Mouse (Mus musculus): ENCODE data around the gene Thrap3. TPM values are rescaled to one million over a fixed set of nuclear protein-coding genes. Genes with fewer than 3 reads are reported as not detected.
"Not testable (repeated sequence)": the region's sequence is repeated elsewhere in the genome, so short reads cannot be mapped to it uniquely, and the experiment has no call there.

Gene Thrap3
- polyA plus RNA-seq, 1 experiment from 2014 or later, result 143 TPM

DNA sequence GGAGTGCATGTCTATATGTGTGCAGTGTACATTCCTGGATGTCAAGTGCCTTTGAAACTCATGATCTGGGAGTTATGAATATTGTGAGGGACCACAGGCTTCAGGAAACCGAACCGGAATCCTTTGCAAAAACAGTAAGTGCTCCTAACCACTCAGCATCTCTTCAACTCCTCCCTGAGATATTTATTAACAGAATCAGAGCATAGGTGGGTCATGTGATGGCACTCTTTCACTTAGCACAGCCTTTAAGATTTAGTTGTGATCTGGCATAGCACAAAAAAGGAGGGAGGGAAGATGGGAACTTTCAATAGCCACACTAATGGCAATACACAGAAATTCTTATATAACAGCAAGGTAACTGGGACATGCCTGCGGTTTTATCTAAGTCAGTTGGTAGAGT is 15.5 kb downstream of the Thrap3 start:
- H3K36me3 ChIP-seq (ENCODE audit: control insufficient read depth, insufficient read depth), result peaks cover 14% of the 10 kb centered on the region; the same call in 1 of the 2 replicates
- no peaks in the 10 kb centered on the region for H3K9me3 ChIP-seq (replicated peaks; ENCODE audit: control insufficient read depth, low read length)
- no peak for ATAC-seq (replicated peaks; ENCODE audit: extremely low read depth, insufficient read depth, low FRiP score)
- WGBS, result 76% methylated on average over 3 of the region's 3 CpGs
- no peak overlapping the region for H3K4me3 ChIP-seq (ENCODE audit: low read length)
- H3K9ac ChIP-seq (ENCODE audit: low read length), result no peak overlapping the region
- H3K4me1 ChIP-seq (ENCODE audit: control insufficient read depth, insufficient read depth, low read length), result peaks cover 2% of the 10 kb centered on the region; the same call in 1 of the 2 replicates
- no peak overlapping the region for H3K4me2 ChIP-seq (ENCODE audit: low read depth, low read length)
- H3K27me3 ChIP-seq (ENCODE audit: control insufficient read depth, insufficient read depth, low read length), result no peaks in the 10 kb centered on the region
- no peak overlapping the region for H3K27ac ChIP-seq (ENCODE audit: low read length)

- Histone ChIP-seq H3K27ac (ENCODE audit: low read length) (no peak overlapping the region), H3K4me1 (ENCODE audit: control insufficient read depth, insufficient read depth, low read length) (peaks cover 2% of the 10 kb centered on the region; the same call in 1 of the 2 replicates), H3K9ac (ENCODE audit: low read length) (no peak overlapping the region), H3K36me3 (ENCODE audit: control insufficient read depth, insufficient read depth) (peaks cover 21% of the 10 kb centered on the region), H3K4me3 (ENCODE audit: low read length) (no peak overlapping the region), H3K4me2 (ENCODE audit: low read depth, low read length) (no peak overlapping the region), H3K27me3 (ENCODE audit: control insufficient read depth, insufficient read depth, low read length) (no peaks in the 10 kb centered on the region), H3K9me3 (replicated peaks; ENCODE audit: control insufficient read depth, low read length) (no peaks in the 10 kb centered on the region)
- WGBS, result 76% methylated on average over 5 of the region's 5 CpGs
- ATAC-seq (replicated peaks; ENCODE audit: extremely low read depth, insufficient read depth, low FRiP score), result no peak
Measured at GRCm38 (mm10) chr4:126183034-126183433, 19.5 kb downstream of the Thrap3 start.

- peak; percentile 63; the same call in 1 of the 2 replicates for ATAC-seq (replicated peaks; ENCODE audit: extremely low read depth, insufficient read depth, low FRiP score)
- Histone ChIP-seq H3K27me3 (ENCODE audit: control insufficient read depth, insufficient read depth, low read length) (no peaks in the 10 kb centered on the region), H3K4me1 (ENCODE audit: control insufficient read depth, insufficient read depth, low read length) (no peaks in the 10 kb centered on the region), H3K9ac (ENCODE audit: low read length) (no peak overlapping the region), H3K36me3 (ENCODE audit: control insufficient read depth, insufficient read depth) (peaks cover 35% of the 10 kb centered on the region), H3K4me2 (ENCODE audit: low read depth, low read length) (no peak overlapping the region), H3K9me3 (replicated peaks; ENCODE audit: control insufficient read depth, low read length) (no peaks in the 10 kb centered on the region), H3K27ac (ENCODE audit: low read length) (no peak overlapping the region), H3K4me3 (ENCODE audit: low read length) (no peak overlapping the region)
- WGBS, result 52% methylated on average over 7 of the region's 7 CpGs
Measured at GRCm38 (mm10) chr4:126181170-126181957, 21.2 kb downstream of the Thrap3 start.

- H3K4me1 ChIP-seq (ENCODE audit: control insufficient read depth, insufficient read depth, low read length); H3K27me3 ChIP-seq (ENCODE audit: control insufficient read depth, insufficient read depth, low read length); ATAC-seq (replicated peaks; ENCODE audit: extremely low read depth, insufficient read depth, low FRiP score); H3K4me3 ChIP-seq (ENCODE audit: low read length); H3K9me3 ChIP-seq (replicated peaks; ENCODE audit: control insufficient read depth, low read length); H3K9ac ChIP-seq (ENCODE audit: low read length); H3K4me2 ChIP-seq (ENCODE audit: low read depth, low read length); H3K27ac ChIP-seq (ENCODE audit: low read length): not testable (repeated sequence)
- peaks cover 68% of the 10 kb centered on the region for H3K36me3 ChIP-seq (ENCODE audit: control insufficient read depth, insufficient read depth)
- 87% methylated on average over 7 of the region's 7 CpGs for WGBS
Measured at GRCm38 (mm10) chr4:126175980-126176379, 26.6 kb downstream of the Thrap3 start.

- 88% methylated on average over 5 of the region's 5 CpGs for WGBS
- Histone ChIP-seq H3K27me3 (ENCODE audit: control insufficient read depth, insufficient read depth, low read length) (no peaks in the 10 kb centered on the region), H3K9me3 (replicated peaks; ENCODE audit: control insufficient read depth, low read length) (no peaks in the 10 kb centered on the region), H3K9ac (ENCODE audit: low read length) (no peak overlapping the region), H3K27ac (ENCODE audit: low read length) (no peak overlapping the region), H3K4me2 (ENCODE audit: low read depth, low read length) (no peak overlapping the region), H3K4me3 (ENCODE audit: low read length) (no peak overlapping the region), H3K4me1 (ENCODE audit: control insufficient read depth, insufficient read depth, low read length) (no peaks in the 10 kb centered on the region), H3K36me3 (ENCODE audit: control insufficient read depth, insufficient read depth) (peaks cover 73% of the 10 kb centered on the region)
- ATAC-seq (replicated peaks; ENCODE audit: extremely low read depth, insufficient read depth, low FRiP score), result no peak
Measured at GRCm38 (mm10) chr4:126173800-126174199, 28.8 kb downstream of the Thrap3 start.

DNA sequence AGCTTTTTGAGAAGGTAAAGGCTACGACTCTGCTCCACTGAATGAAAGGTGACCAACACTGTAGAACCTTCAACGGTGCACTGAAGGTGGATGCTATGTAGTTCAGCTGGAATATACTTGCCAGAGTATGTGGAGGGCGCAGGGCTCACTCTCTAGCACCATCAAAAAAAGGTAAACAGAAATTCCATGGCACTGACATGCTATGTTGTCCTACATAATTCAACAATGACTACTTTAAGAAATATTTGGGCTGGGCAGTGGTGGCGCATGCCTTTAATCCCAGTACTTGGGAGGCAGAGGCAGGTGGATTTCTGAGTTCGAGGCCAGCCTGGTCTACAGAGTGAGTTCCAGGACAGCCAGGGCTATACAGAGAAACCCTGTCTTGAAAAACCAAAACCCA is 31.8 kb downstream of the Thrap3 start:
- H3K27me3 ChIP-seq (ENCODE audit: control insufficient read depth, insufficient read depth, low read length); H3K9me3 ChIP-seq (replicated peaks; ENCODE audit: control insufficient read depth, low read length); H3K27ac ChIP-seq (ENCODE audit: low read length); H3K4me1 ChIP-seq (ENCODE audit: control insufficient read depth, insufficient read depth, low read length); H3K4me3 ChIP-seq (ENCODE audit: low read length); ATAC-seq (replicated peaks; ENCODE audit: extremely low read depth, insufficient read depth, low FRiP score); H3K4me2 ChIP-seq (ENCODE audit: low read depth, low read length); H3K9ac ChIP-seq (ENCODE audit: low read length): not testable (repeated sequence)
- H3K36me3 ChIP-seq (ENCODE audit: control insufficient read depth, insufficient read depth), result peaks cover 80% of the 10 kb centered on the region
- WGBS, result 92% methylated on average over 5 of the region's 5 CpGs

DNA sequence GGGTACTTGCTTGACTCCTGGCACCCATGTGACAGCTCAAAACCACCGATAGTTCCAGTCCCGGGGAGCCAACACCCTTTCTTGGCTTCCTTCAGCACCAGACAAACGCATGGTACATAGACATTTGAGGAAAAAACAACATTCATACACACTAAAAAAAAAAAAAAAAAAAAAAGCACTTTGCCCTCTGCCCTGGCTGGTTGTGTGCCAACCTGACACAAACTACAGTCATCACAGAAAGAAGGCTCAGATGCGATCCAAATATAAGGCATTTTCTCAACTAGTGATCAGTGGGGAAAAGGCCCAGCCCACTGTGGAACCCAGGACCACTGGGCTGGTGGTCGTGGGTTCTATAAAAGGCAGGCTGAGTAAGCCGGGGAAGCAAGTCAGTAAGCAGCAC is 33.7 kb downstream of the Thrap3 start:
- H3K27me3 ChIP-seq (ENCODE audit: control insufficient read depth, insufficient read depth, low read length), result no peaks in the 10 kb centered on the region

DNA sequence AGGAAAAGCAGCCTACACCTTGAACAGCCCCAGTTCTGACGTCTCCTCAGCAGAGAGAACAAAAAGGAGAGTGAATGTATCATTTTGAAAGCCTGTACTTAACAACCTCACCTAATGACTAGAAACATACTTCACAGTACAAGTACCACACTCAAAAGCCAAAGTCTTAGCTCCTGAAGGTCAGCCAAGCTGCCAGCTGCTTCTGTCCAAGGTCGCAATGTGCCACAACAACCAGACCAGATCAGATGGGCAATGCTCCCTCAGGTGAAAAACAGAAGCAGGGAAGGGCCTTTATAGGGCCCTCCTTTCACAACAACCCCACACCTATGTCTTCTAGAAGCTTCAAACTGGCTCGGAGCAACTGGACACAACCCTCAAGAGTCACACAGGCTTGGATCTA is 36.5 kb downstream of the Thrap3 start:
- no peaks in the 10 kb centered on the region for H3K9me3 ChIP-seq (replicated peaks; ENCODE audit: control insufficient read depth, low read length)
- H3K27ac ChIP-seq (ENCODE audit: low read length), result peak overlapping the region; percentile 84
- H3K36me3 ChIP-seq (ENCODE audit: control insufficient read depth, insufficient read depth), result peaks cover 44% of the 10 kb centered on the region
- H3K27me3 ChIP-seq (ENCODE audit: control insufficient read depth, insufficient read depth, low read length), result no peaks in the 10 kb centered on the region
- H3K4me2 ChIP-seq (ENCODE audit: low read depth, low read length), result no peak overlapping the region
- no peak for ATAC-seq (replicated peaks; ENCODE audit: extremely low read depth, insufficient read depth, low FRiP score)
- peaks cover 19% of the 10 kb centered on the region for H3K4me1 ChIP-seq (ENCODE audit: control insufficient read depth, insufficient read depth, low read length)
- WGBS, result 55% methylated on average over 3 of the region's 3 CpGs
- no peak overlapping the region for H3K9ac ChIP-seq (ENCODE audit: low read length)
- no peak overlapping the region for H3K4me3 ChIP-seq (ENCODE audit: low read length)

More for the DNA sequence above, 33.7 kb downstream of the Thrap3 start:
- Histone ChIP-seq H3K4me2 (ENCODE audit: low read depth, low read length) (no peak overlapping the region), H3K36me3 (ENCODE audit: control insufficient read depth, insufficient read depth) (peaks cover 63% of the 10 kb centered on the region), H3K27ac (ENCODE audit: low read length) (no peak overlapping the region), H3K4me1 (ENCODE audit: control insufficient read depth, insufficient read depth, low read length) (peaks cover 9% of the 10 kb centered on the region; the same call in 1 of the 2 replicates), H3K9me3 (replicated peaks; ENCODE audit: control insufficient read depth, low read length) (no peaks in the 10 kb centered on the region), H3K4me3 (ENCODE audit: low read length) (no peak overlapping the region), H3K9ac (ENCODE audit: low read length) (no peak overlapping the region)
- 78% methylated on average over 6 of the region's 6 CpGs for WGBS
- ATAC-seq (replicated peaks; ENCODE audit: extremely low read depth, insufficient read depth, low FRiP score), result no peak

GRCm38 (mm10) chr4:126165092-126165491 is 37.5 kb downstream of the Thrap3 start:
- H3K36me3 ChIP-seq (ENCODE audit: control insufficient read depth, insufficient read depth), result peaks cover 37% of the 10 kb centered on the region
- not testable (repeated sequence) for H3K27me3 ChIP-seq (ENCODE audit: control insufficient read depth, insufficient read depth, low read length)
- 65% methylated on average over 8 of the region's 10 CpGs for whole genome bisulfite sequencing

More at GRCm38 (mm10) chr4:126165092-126165491, 37.5 kb downstream of the Thrap3 start:
- peaks cover 19% of the 10 kb centered on the region for H3K4me1 ChIP-seq (ENCODE audit: control insufficient read depth, insufficient read depth, low read length)
- ATAC-seq (replicated peaks; ENCODE audit: extremely low read depth, insufficient read depth, low FRiP score); H3K9ac ChIP-seq (ENCODE audit: low read length); H3K9me3 ChIP-seq (replicated peaks; ENCODE audit: control insufficient read depth, low read length); H3K4me3 ChIP-seq (ENCODE audit: low read length); H3K27ac ChIP-seq (ENCODE audit: low read length); H3K4me2 ChIP-seq (ENCODE audit: low read depth, low read length): not testable (repeated sequence)
